Mouse (Mus musculus) telencephalon, adult 2 months (tissue): Measurements from ENCODE around the gene Gm9944.

ENCODE experiments used
- DNase-seq: peaks from one replicate; pipeline ENCODE4 v3.0.0-alpha.2; 2011; ENCODE audit warnings: low read depth, low spot score

The Gm9944 gene

DNA sequence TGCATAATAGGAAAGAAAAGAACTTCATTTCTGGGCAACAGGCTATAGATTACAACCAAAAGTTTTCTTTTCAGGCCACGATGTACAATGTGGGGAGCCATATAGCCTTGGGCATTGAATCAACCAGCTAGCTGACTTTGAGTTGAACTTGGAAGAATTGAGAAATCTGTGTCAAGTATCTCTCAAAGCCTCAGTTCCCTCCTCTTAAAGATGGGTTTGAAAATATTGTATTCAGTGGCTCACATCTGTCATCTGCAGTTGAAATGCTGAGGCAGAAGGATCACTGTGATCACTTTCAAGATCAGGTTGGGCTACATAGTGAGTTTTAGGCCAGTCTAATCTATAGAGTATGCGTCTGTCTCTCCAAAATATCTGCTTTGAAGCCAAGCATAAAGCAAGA is at the start of gene Gm9944:
Gene Gm9944, minus strand, starts transcription at position 101 of the 400 bp plus-strand sequence.
- no peak for DNase-seq

DNA sequence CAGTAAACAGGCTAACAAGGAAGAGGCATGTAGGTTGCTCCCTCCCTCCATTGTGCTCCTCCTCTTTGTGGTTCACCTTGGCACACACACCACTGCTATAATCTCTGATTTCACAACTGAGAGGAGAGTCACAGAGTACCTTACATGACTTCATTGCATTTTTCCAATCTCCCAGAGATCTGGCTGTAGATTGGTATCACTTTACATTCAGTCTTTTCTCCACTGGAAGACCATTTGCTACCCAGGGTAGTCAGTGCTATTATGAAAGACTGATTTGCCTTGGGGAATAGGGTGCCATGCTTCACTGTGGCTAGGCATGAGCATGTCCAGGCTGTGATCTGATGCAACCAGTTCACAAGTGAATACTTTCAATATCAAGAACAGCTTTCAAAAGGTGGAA is 40.2 kb upstream of the Gm9944 start:
- DNase-seq: no peak

DNA sequence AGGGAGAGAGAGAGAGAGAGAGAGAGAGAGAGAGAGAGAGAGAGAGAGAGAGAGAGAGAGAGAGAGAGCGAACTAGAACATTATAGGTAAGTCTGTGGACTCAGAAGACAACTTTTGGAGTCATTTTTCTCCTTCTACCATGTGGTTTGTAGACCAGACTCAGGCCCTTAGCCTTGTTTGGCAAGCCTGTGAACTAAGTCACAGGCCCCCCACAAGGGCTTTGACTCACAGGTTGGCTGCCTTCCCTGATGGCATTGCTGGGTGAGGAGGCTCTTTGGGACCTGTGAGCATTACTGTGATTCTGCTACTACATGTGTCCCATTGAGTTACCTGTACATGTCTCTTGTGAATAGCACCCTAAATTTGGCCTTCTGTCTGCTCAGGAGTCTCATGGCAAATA is 15.0 kb upstream of the Gm9944 start:
- DNase-seq: no peak

DNA sequence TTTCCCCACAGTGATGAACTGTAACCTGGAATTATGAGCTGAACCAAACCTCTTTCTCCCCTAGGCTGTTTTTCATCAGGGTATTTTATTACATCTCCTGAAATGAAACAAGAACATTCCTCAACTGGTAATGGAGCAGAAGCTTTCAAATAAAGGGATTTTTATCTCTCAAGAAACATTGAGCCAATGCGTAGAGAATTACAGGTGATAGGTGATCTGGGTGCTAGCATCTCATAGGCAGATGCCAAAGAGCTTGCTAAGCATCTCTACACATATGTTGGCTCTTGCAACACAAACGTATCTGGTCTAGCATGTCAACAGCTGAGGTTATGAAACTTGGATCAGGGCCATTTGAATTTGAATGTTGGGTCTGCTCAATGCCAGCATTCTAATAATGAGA is 12.1 kb upstream of the Gm9944 start:
- no peak for DNase-seq

DNA sequence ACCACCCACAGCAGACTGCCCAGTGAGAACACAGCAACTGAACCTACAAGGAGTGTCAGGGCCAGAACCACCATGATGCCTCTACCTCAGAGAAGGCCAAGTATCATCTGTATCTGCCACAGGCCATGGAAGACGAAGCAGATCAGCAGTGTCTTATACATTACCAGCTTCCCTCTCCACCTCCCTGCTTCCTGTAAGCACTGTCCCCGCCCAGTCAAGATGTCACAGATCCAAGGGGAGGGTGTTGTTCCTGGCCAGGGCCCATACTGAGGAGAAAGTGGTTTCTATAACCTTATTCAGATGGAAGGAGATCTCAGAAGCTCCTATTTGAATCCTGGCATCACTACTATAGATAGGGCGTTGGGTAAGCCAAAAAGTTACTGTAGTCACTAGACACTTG is 10.5 kb upstream of the Gm9944 start, which contains the start of gene Aadacl3:
Gene Aadacl3, minus strand, starts transcription at position 101 of the 400 bp plus-strand sequence.
- no peak for DNase-seq

DNA sequence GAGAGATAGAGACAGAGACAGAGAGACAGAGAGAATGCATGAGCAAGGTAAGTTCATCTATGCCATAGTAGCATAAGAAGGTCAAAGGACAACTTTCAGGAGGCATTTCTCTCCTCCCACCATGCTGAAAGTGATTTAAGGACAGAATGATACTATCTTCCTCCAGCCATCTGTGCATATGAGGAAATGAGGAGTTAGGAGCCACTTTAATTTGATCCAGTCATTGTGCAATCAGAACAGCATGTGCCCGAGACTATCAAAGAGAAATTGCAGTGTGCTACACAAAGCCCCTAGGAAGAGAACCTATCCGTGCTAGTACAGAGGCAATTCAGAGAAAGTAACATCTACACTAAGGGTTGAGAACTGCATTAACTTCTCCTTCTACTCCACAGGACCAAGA is 4.6 kb downstream of the Gm9944 start:
- DNase-seq: no peak

DNA sequence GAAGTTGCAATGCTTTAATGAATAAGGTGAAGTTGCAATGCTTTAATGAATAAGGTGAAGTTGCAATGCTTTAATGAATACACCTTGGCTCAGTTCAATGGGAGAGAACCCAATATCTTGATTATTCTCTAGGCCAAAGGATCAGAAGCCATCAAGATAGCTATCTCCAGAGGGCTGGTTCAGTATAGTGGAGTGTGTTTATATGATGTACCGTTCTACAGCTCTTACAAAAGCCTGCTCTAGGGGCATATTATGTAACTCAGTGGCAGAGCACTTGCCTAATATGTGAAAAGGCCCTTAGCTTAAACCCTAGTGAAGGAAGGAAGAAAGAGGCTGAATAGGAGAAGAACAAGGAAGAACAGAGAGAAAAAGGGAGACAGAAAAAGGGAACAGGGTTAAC is 11.5 kb downstream of the Gm9944 start:
- no peak for DNase-seq

DNA sequence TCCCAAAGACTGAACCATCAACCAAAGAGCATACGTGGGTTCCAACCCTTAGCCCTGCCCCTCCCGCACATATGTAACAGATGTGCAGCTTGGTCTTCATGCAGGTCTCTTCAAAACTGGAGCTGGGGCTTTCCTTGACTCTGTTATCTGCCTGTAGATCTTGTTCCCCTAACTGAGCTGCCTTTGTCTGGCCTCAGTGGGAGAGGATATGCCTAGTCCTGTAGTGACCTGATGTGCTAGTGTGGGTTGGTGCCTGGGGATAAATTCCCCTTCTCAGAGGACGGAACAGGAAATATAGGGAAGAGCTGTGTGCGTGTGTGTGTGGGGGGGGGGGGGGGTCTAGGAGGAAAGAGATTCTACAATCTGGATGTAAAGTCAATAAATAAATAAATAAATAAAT is 12.0 kb downstream of the Gm9944 start:
- no peak for DNase-seq

DNA sequence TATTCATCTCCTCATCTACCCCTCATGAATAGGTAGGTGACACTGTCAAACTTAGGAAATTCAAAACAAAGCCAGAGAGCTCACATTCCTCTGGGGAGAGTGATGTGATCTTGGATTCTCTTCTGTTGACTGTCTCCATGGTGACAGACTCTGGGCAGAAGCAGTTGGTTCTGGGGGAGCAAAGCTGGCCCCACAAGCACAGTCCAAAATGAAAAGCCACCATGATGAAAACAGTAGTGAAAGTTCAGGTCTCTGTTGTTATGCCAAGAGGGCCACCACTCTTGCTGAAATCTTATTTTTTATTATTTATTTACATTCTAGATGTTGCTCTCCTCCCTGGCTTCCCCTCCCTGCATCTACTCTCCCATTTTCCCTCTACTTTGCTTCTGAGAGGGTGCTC is 14.4 kb downstream of the Gm9944 start, which contains the start of gene 1700012P22Rik:
Gene 1700012P22Rik, minus strand, starts transcription at position 101 of the 400 bp plus-strand sequence.
- no peak for DNase-seq

DNA sequence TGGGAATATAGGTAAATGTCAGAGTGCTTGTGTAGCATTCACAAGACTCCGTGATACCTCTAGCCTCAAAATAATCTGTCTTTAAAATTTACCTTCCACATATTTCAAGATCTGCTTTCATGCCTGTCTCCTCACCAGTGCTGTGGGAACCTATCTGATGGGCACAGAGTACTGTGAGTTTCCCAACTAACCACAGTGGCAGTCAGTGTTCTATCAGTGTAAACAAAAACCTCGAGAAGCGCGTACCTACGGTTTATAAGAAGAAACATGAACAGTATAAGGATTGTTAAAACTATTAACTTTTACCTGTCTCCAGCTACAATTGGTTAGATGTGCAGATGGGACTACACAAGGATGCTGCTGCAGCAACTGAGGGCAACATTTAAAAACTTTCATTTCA is 19.9 kb downstream of the Gm9944 start:
- no peak for DNase-seq

DNA sequence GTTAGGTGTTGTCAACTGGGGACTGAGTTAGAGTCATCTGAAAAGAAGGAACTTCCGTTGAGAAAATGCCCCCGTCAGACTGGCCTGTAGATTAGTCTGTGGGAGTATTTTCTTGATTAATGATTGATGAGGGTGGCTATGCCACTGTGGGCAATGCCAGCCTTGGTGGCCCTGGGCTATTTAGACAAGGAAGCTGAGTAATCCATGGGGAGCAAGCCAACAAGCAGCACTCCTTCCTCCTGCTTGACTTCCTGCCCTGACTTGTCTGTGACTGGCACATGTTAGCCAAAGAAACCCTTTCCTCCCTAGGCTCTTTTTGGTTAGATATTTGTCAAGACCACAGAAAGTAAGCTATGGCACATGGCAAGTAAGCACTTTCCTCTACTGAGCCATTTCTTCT is 22.4 kb downstream of the Gm9944 start:
- DNase-seq: no peak

DNA sequence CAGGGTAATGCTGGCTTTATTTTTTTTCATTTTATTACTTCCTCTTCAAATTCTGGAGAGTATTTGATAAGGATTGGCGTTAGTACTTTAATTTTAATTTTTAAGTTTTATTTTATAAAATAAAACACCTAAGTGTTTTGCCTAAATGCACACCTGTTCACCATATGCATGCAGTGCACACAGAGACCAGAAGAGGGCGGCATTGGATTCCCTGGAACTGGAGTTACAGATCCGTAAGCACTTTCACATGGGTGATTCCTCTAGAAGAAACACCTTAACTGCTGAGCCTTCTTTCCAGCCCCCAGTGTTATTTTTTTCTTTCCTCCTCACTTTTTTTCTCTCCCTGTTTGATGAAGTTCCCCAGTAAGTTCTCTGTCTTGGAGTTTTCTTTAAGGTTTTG is 24.2 kb downstream of the Gm9944 start:
- DNase-seq: no peak

DNA sequence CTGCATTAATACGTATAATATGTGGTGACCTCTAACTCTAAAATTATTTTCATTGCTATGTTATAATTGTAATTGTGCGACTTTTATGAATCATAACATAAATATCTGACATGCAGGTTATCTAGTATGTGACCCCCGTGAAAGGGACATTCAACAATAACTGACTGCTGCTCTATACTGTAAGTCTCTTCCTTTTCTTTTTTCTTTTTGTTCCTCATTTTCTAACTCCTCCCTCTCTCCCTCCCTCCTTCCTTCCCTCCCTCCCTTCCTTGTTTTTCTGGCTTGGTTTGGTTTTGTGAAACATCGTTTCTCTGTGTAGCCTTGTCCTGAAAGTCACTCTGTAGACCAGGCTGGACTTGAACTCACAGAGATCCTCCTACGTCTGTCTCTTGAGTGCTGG is 28.5 kb downstream of the Gm9944 start:
- DNase-seq: no peak

DNA sequence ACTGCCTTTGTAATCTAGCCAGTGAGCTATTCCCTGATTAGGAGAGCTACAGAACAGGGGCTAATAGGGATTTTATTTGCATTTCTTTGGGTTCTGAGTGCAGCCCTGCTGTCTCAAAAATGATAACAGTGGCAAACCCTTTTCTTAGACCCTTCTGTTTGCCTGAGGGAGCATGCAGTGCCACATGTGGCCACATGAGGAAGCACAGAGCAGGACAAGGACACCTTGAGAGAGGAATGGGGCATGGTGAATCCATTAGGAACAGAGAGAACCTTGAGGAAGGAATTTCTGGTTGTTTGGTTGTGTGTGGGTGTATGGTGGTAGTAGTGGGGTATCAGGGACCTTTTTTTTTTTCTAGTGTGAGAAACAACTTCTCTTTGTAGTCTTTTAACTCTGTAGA is 32.5 kb downstream of the Gm9944 start:
- DNase-seq: no peak

DNA sequence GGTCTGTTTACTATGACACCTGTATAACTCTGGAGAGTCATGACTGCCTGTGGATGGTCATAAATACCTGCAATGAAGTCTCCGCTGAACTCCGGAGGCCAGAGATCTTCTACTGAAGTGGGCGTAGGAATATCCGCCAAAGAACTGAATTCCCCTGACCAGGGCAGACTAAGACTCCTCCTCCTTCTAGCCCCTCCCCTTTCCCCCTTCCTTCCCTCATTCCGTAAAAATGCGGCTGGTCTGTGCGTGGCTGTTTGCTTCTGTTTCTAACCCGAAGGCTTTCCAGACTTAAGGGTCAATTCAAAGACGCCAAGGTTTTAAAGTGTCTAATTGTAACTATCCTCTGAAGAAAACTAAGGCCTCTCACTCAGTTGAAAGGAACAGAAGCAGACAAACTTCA is 44.8 kb downstream of the Gm9944 start, which contains the start of gene Pramef12:
Gene Pramef12, minus strand, starts transcription at position 175 of the 400 bp plus-strand sequence.
- no peak for DNase-seq

DNA sequence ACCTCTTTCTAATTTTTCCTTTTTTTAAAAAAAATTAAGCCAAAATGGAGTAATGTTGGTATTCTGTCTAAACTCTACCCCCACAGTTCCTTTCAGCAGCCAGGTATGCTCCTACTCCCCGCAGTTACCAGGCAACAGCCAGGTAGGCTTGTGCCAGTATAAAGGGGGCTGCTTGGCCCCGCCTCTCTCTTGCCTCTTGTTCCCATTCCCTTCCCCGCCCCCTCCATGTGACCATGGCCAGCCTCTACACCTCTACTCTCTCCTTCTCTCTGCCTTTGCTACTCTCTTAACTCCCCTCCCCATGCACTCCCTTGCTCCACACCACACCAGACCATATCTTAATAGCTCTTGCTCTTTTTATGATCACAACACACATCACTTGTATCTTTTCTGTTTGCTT is 46.9 kb downstream of the Gm9944 start:
- DNase-seq: no peak

DNA sequence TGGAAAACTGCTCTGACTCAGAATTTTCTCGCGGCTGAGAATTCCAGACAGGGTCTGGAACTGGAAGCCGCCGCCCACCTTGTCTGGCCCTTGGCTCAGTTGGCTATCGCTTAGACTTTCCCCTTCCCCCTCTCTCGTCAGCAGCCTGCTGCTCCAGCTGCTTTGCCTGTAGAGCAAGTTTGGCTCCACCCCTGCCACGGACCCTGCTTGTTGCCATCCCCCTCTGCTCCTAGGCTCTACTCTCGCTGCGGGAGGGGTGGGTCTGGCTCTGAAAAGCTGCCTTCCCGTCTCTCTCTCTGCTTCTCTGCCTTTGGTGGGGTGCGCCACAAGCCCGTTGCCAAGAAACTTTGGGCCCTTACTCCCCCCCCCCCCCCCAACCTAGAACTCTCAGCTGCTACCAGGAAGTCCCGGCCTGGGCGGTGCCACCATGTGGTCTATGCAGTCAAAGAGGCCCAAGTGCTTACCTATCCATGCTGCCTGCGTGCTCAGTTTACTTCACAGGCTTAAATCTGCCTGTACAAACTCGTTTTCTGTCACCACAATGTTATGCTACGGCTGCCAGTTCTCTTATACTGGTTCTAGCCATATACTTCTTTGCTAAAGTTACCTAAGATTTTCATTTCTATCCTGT is 48.5 kb downstream of the Gm9944 start:
- no peak for DNase-seq
